Mouse (Mus musculus) CH12.LX (cell line): ENCODE measurements around the gene Junb. TPM values are rescaled to one million over a fixed set of nuclear protein-coding genes. Genes with fewer than 3 reads are reported as not detected.

ENCODE experiments used
- DNase-seq: peaks from one replicate; pipeline ENCODE4 v3.0.0-alpha.2; 2013; ENCODE audit errors: extremely low read depth
- H3K27ac ChIP-seq: 2 replicates; pipeline ENCODE4 v1.5.1; 2012; ENCODE audit warnings: low read depth, mild to moderate bottlenecking, control low read depth, moderate library complexity; ENCODE audit not compliant: insufficient read depth
- H3K27me3 ChIP-seq: replicated peaks from 2 replicates; pipeline ENCODE3; 2012; ENCODE audit warnings: inconsistent platforms
- H3K36me3 ChIP-seq, 2 experiments: replicated peaks in 1 of 2; 2 replicates each; pipeline versions ENCODE3 to v1.6.1; 2012; ENCODE audit warnings: inconsistent platforms in 1 of 2, low read length in 1 of 2, mild to moderate bottlenecking in 1 of 2, mixed read lengths in 1 of 2, moderate library complexity in 1 of 2; ENCODE audit not compliant: control insufficient read depth in 1 of 2, insufficient read depth in 1 of 2
- H3K4me1 ChIP-seq, 2 experiments: 2 replicates each; pipeline ENCODE4 v1.6.1; 2012; ENCODE audit warnings: inconsistent platforms in 1 of 2, moderate library complexity in 1 of 2; ENCODE audit not compliant: insufficient read depth in 2 of 2, control insufficient read depth in 1 of 2
- H3K4me2 ChIP-seq: 2 replicates; pipeline ENCODE4 v1.6.1; 2012; ENCODE audit warnings: low read depth, mild to moderate bottlenecking, control low read depth; ENCODE audit not compliant: poor library complexity, insufficient read depth, severe bottlenecking
- H3K4me3 ChIP-seq, 3 experiments: fragments of 150-350 bp in 1 of 3; sonication (generic) in 1 of 3; replicated peaks in 1 of 3; 2 replicates each; pipeline versions ENCODE3 to v1.5.1; 2011 to 2012; ENCODE audit warnings: low read depth in 2 of 3, low read length in 2 of 3, mild to moderate bottlenecking in 2 of 3, moderate library complexity in 2 of 3, control low read depth in 1 of 3, improper control_type of control experiment in 1 of 3, inconsistent platforms in 1 of 3, mixed read lengths in 1 of 3; ENCODE audit not compliant: poor library complexity in 1 of 3
- H3K79me2 ChIP-seq: replicated peaks from 2 replicates; pipeline ENCODE4 v1.6.1; 2012; ENCODE audit warnings: mild to moderate bottlenecking, moderate library complexity; ENCODE audit not compliant: control insufficient read depth, poor library complexity, insufficient read depth, severe bottlenecking; ENCODE audit errors: extremely low read depth
- H3K9ac ChIP-seq: 2 replicates; pipeline ENCODE4 v1.6.1; 2012; ENCODE audit warnings: low read depth, mild to moderate bottlenecking, control low read depth, moderate library complexity; ENCODE audit not compliant: insufficient read depth
- H3K9me3 ChIP-seq: replicated peaks from 2 replicates; pipeline ENCODE3; 2012; ENCODE audit warnings: low read length, inconsistent platforms, mixed read lengths
- BHLHE40 ChIP-seq: IDR thresholded peaks from 2 replicates; pipeline ENCODE4 v1.6.1; 2011; ENCODE audit warnings: mild to moderate bottlenecking, low read depth, low read length, improper control_type of control experiment
- CHD1 ChIP-seq: IDR thresholded peaks from 2 replicates; pipeline ENCODE4 v1.6.1; 2012; ENCODE audit warnings: low read depth, low read length, improper control_type of control experiment, inconsistent platforms
- CHD2 ChIP-seq: IDR thresholded peaks from 2 replicates; pipeline ENCODE4 v1.6.1; 2011; ENCODE audit warnings: low read length, improper control_type of control experiment
- CTCF ChIP-seq, 2 experiments: IDR thresholded peaks in 1 of 2; conservative IDR thresholded peaks in 1 of 2; 2 replicates each; pipeline ENCODE4 v1.5.1; 2011 to 2012; ENCODE audit warnings: low read depth in 2 of 2, low read length in 2 of 2, improper control_type of control experiment in 1 of 2, inconsistent platforms in 1 of 2, mild to moderate bottlenecking in 1 of 2, moderate library complexity in 1 of 2
- E2F4 ChIP-seq: IDR thresholded peaks from 2 replicates; pipeline ENCODE4 v1.6.1; 2011; ENCODE audit warnings: low read depth, low read length, improper control_type of control experiment; ENCODE audit not compliant: insufficient replicate concordance
- ELF1 ChIP-seq: IDR thresholded peaks from 2 replicates; pipeline ENCODE4 v1.6.1; 2014; ENCODE audit warnings: low read depth, mild to moderate bottlenecking, inconsistent platforms, low read length, improper control_type of control experiment
- EP300 ChIP-seq: IDR thresholded peaks from 2 replicates; pipeline ENCODE4 v1.6.1; 2011; ENCODE audit warnings: low read length, improper control_type of control experiment
- ETS1 ChIP-seq: conservative IDR thresholded peaks from 2 replicates; pipeline ENCODE4 v1.6.1; 2012; ENCODE audit warnings: low read depth, mild to moderate bottlenecking, inconsistent platforms, low read length, improper control_type of control experiment, moderate library complexity
- GABPA ChIP-seq: IDR thresholded peaks from 2 replicates; pipeline ENCODE4 v1.6.1; 2012; ENCODE audit warnings: low read depth, low read length, improper control_type of control experiment, inconsistent platforms; ENCODE audit not compliant: insufficient replicate concordance
- HCFC1 ChIP-seq: IDR thresholded peaks from 2 replicates; pipeline ENCODE4 v1.6.1; 2012; ENCODE audit warnings: low read depth, mild to moderate bottlenecking, inconsistent platforms, low read length, improper control_type of control experiment
- IRF4 ChIP-seq: IDR thresholded peaks from 2 replicates; pipeline ENCODE4 v1.6.1; 2014; ENCODE audit warnings: low read depth, mild to moderate bottlenecking, inconsistent platforms, low read length, improper control_type of control experiment
- JUN ChIP-seq: IDR thresholded peaks from 2 replicates; pipeline ENCODE4 v1.6.1; 2011; ENCODE audit warnings: low read depth, mild to moderate bottlenecking, low read length, improper control_type of control experiment, moderate library complexity; ENCODE audit not compliant: insufficient read depth
- JUND ChIP-seq: conservative IDR thresholded peaks from 2 replicates; pipeline ENCODE4 v1.6.1; 2011; ENCODE audit warnings: low read depth, low read length, improper control_type of control experiment
- KAT2A ChIP-seq: IDR thresholded peaks from 2 replicates; pipeline ENCODE4 v1.6.1; 2012; ENCODE audit warnings: low read length, improper control_type of control experiment, inconsistent platforms; ENCODE audit not compliant: insufficient replicate concordance
- MAFK ChIP-seq: IDR thresholded peaks from 2 replicates; pipeline ENCODE4 v1.6.1; 2011; ENCODE audit warnings: low read length, improper control_type of control experiment; ENCODE audit not compliant: insufficient replicate concordance
- MAX ChIP-seq: IDR thresholded peaks from 2 replicates; pipeline ENCODE4 v1.6.1; 2011; ENCODE audit warnings: low read length, improper control_type of control experiment
- MAZ ChIP-seq: IDR thresholded peaks from 2 replicates; pipeline ENCODE4 v1.6.1; 2012; ENCODE audit warnings: low read depth, mild to moderate bottlenecking, inconsistent platforms, low read length, improper control_type of control experiment, moderate library complexity
- MEF2A ChIP-seq: IDR thresholded peaks from 2 replicates; pipeline ENCODE4 v1.6.1; 2014; ENCODE audit warnings: low read depth, mild to moderate bottlenecking, inconsistent platforms, low read length, improper control_type of control experiment, borderline replicate concordance
- MXI1 ChIP-seq: IDR thresholded peaks from 2 replicates; pipeline ENCODE4 v1.6.1; 2011; ENCODE audit warnings: mild to moderate bottlenecking, low read depth, low read length, improper control_type of control experiment
- MYC ChIP-seq: IDR thresholded peaks from 2 replicates; pipeline ENCODE4 v1.6.1; 2011; ENCODE audit warnings: low read depth, mild to moderate bottlenecking, improper control_type of control experiment, low read length
- NELFE ChIP-seq: IDR thresholded peaks from 2 replicates; pipeline ENCODE4 v1.6.1; 2011; ENCODE audit warnings: low read depth, low read length, improper control_type of control experiment
- NRF1 ChIP-seq: IDR thresholded peaks from 2 replicates; pipeline ENCODE4 v1.6.1; 2014; ENCODE audit warnings: low read depth, mild to moderate bottlenecking, inconsistent platforms, low read length, improper control_type of control experiment, moderate library complexity
- PAX5 ChIP-seq: IDR thresholded peaks from 2 replicates; pipeline ENCODE4 v1.6.1; 2012; ENCODE audit warnings: low read length, inconsistent platforms, mixed read lengths
- POLR2A ChIP-seq: IDR thresholded peaks from 2 replicates; pipeline ENCODE4 v1.6.1; 2011; ENCODE audit warnings: low read depth, mild to moderate bottlenecking, improper control_type of control experiment, low read length
- POLR2AphosphoS2 ChIP-seq: IDR thresholded peaks from 2 replicates; pipeline ENCODE4 v1.6.1; 2011; ENCODE audit warnings: low read depth, low read length, improper control_type of control experiment
- RAD21 ChIP-seq: IDR thresholded peaks from 2 replicates; pipeline ENCODE4 v1.6.1; 2011; ENCODE audit warnings: low read depth, mild to moderate bottlenecking, low read length, improper control_type of control experiment, moderate library complexity
- RCOR1 ChIP-seq: conservative IDR thresholded peaks from 2 replicates; pipeline ENCODE4 v1.6.1; 2012; ENCODE audit warnings: low read depth, mild to moderate bottlenecking, inconsistent platforms, low read length, improper control_type of control experiment
- SIN3A ChIP-seq: IDR thresholded peaks from 2 replicates; pipeline ENCODE4 v1.6.1; 2012; ENCODE audit warnings: low read length, improper control_type of control experiment, inconsistent platforms
- SMC3 ChIP-seq: IDR thresholded peaks from 2 replicates; pipeline ENCODE4 v1.6.1; 2011; ENCODE audit warnings: low read depth, low read length, improper control_type of control experiment
- TBP ChIP-seq: conservative IDR thresholded peaks from 2 replicates; pipeline ENCODE4 v1.6.1; 2011; ENCODE audit warnings: low read depth, low read length, improper control_type of control experiment
- TCF12 ChIP-seq: IDR thresholded peaks from 2 replicates; pipeline ENCODE4 v1.6.1; 2014; ENCODE audit warnings: low read depth, mild to moderate bottlenecking, inconsistent platforms, low read length, improper control_type of control experiment
- UBTF ChIP-seq: IDR thresholded peaks from 2 replicates; pipeline ENCODE4 v1.6.1; 2012; ENCODE audit warnings: low read depth, mild to moderate bottlenecking, inconsistent platforms, low read length, improper control_type of control experiment, moderate library complexity
- USF1 ChIP-seq: IDR thresholded peaks from 2 replicates; pipeline ENCODE4 v1.6.1; 2014; ENCODE audit warnings: low read depth, mild to moderate bottlenecking, inconsistent platforms, low read length, improper control_type of control experiment
- USF2 ChIP-seq: conservative IDR thresholded peaks from 2 replicates; pipeline ENCODE4 v1.6.1; 2011; ENCODE audit warnings: low read depth, low read length, improper control_type of control experiment
- ZC3H11A ChIP-seq: IDR thresholded peaks from 2 replicates; pipeline ENCODE4 v1.6.1; 2012; ENCODE audit warnings: low read depth, mild to moderate bottlenecking, inconsistent platforms, low read length, improper control_type of control experiment
- ZKSCAN1 ChIP-seq: IDR thresholded peaks from 2 replicates; pipeline ENCODE4 v1.6.1; 2012; ENCODE audit warnings: low read depth, inconsistent platforms, low read length, improper control_type of control experiment, borderline replicate concordance
- ZMIZ1 ChIP-seq: IDR thresholded peaks from 2 replicates; pipeline ENCODE4 v1.6.1; 2012; ENCODE audit warnings: low read depth, mild to moderate bottlenecking, inconsistent platforms, low read length, improper control_type of control experiment
- ZNF384 ChIP-seq: IDR thresholded peaks from 2 replicates; pipeline ENCODE4 v1.6.1; 2012; ENCODE audit warnings: low read depth, low read length, improper control_type of control experiment, inconsistent platforms
- dilution Hi-C: fragments of 300-500 bp; cut with MboI; formaldehyde crosslinking; loops from 2 replicates; pipeline ENCODE4 v1.14.3; 2020; ENCODE audit warnings: low sequenced_read_pairs; ENCODE audit not compliant: extremely low pct_unique_long_range_greater_than_20kb, extremely low pct_ligation_motif_present
- in situ Hi-C: fragments of 300-500 bp; cut with MboI; formaldehyde crosslinking; loops from 3 replicates; pipeline ENCODE4 v1.14.3; 2019; ENCODE audit warnings: low sequenced_read_pairs, low pct_ligation_motif_present, low pct_unique_long_range_greater_than_20kb, mixed read lengths
- polyA plus RNA-seq: library from polyadenylated mRNA; unstranded; fragments of >175 nt; gene quantifications from 2 replicates; pipeline ENCODE4 v1.2.1, GENCODE M21; 2012; ENCODE audit warnings: low read depth; ENCODE audit not compliant: insufficient read length
- total RNA-seq, 2 experiments: library from RNA; depleted of rRNA; stranded (reverse); fragments of 300-350 nt in 1 of 2; fragments of >200 nt in 1 of 2; gene quantifications; 2 replicates each; pipeline ENCODE4 v1.2.3; 2012 to 2014

Junb gene
- 226 and 342 TPM in 2 replicates for total RNA-seq (2012; rRNA removed)
- 175 and 217 TPM in 2 replicates for total RNA-seq (2014; rRNA removed)
- polyA plus RNA-seq, result 63.4 and 66.4 TPM in 2 replicates

GRCm38 (mm10) chr8:84978248-84978940, at the start of gene Junb:
TSS of gene Junb (minus strand) at chr8:84978718.
- Histone ChIP-seq H3K36me3 (peaks cover 10 to 12% of the 10 kb centered on the region in 2 experiments), H3K79me2 (peaks cover 20% of the 10 kb centered on the region), H3K4me2 (peak within 1 kb of the TSS; percentile 96), H3K4me3 (peak within 1 kb of the TSS; percentile 82 to 94 (median 92)), H3K27ac (peak within 1 kb of the TSS; percentile 94), H3K27me3 (no peaks in the 10 kb centered on the region), H3K4me1 (peaks cover 17 to 39% of the 10 kb centered on the region in 2 experiments), H3K9me3 (no peaks in the 10 kb centered on the region), H3K9ac (peak within 1 kb of the TSS; percentile 81)
- DNase-seq, result peak; percentile 92
- dilution Hi-C loops (no loop called here), in situ Hi-C loops (no loop called here)
- TF ChIP-seq JUND (no peak), NRF1 (peak; percentile 31), JUN (no peak), PAX5 (no peak), CTCF (conservative IDR thresholded peaks at IDR 0.05 in 1 of 2, IDR thresholded peaks at IDR 0.05 in 1 of 2; ENCODE audit: low read depth in 2 of 2, low read length in 2 of 2) (no peak), SIN3A (peak; percentile 99), ZKSCAN1 (no peak), BHLHE40 (peak; percentile 85), ETS1 (peak; percentile 92), CHD2 (peak; percentile 83), ZMIZ1 (peak; percentile 100), GABPA (no peak), IRF4 (peak; percentile 70), ELF1 (peak; percentile 99), MYC (peak; percentile 23; the same call in 1 of the 2 replicates), USF1 (no peak), USF2 (no peak), CHD1 (no peak; the same call in 1 of the 2 replicates), UBTF (peak; percentile 81; the same call in 1 of the 2 replicates), MXI1 (peak; percentile 98), ZNF384 (no peak), MEF2A (peak; percentile 77), RCOR1 (0 out of 2 replicates have a peak, but pooled peaks have one; percentile 44), NELFE (peak; percentile 100), RAD21 (no peak; the same call in 1 of the 2 replicates), KAT2A (0 out of 2 replicates have a peak, but pooled peaks have one; percentile 48), HCFC1 (peak; percentile 68), TBP (peak; percentile 96), MAX (peak; percentile 98), POLR2AphosphoS2 (peak; percentile 100), E2F4 (no peak), EP300 (no peak), SMC3 (peak; percentile 11; the same call in 1 of the 2 replicates), ZC3H11A (no peak), MAFK (no peak), TCF12 (peak; percentile 97), MAZ (peak; percentile 100), POLR2A (peak; percentile 100)
